In the genomic region with DNA sequence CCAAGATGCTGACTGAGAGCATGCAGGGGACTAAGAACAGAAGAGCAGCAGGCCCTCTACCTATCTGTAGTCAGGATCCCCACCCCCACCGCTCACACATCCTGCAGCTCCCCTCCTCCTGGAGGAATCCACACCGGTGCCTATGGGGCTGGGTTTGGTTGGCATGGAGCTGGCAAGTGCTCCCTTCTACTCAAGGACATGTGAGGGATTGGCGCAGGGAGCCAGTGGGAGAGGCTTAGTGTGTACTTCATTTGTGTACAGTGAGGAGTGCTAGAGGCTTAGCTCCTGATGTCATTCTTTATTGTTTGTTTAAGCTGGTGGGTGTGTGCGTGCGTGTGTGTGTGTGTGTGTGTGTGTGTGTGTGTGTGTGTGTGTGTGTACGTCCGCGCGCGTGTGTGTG, we compare ENCODE assay signal across 10 mouse cellular contexts. TPM values are rescaled to one million over a fixed set of nuclear protein-coding genes. Genes with fewer than 3 reads are reported as not detected.
DNase-seq lines count a peak whose midpoint lies in the region; ATAC-seq lines count a peak whose summit lies in the region.
"Had no signal": no experiment of that assay in that cellular context is flagged by ENCODE, and none has a peak within 500 bp of the region (broad histone marks: within the 10 kb centered on the region; RNA-seq: fewer than 3 reads in every experiment).

No protein-coding gene starts in this region.

- peaks cover 11% of the 10 kb centered on the region for H3K4me1 ChIP-seq in intestine, embryonic 14.5 days (replicated peaks; ENCODE audit: control insufficient read depth, insufficient read depth, low read length)
- H3K4me1 ChIP-seq: embryonic facial prominence, embryonic 12.5 days had no signal

- H3K9me3 ChIP-seq in intestine, embryonic 14.5 days (ENCODE audit: control insufficient read depth, low read length): no peaks in the 10 kb centered on the region
- H3K9me3 ChIP-seq: embryonic facial prominence, embryonic 12.5 days had no signal

- no peak overlapping the region for H3K9ac ChIP-seq in intestine, embryonic 14.5 days (ENCODE audit: low read length)
- H3K9ac ChIP-seq: embryonic facial prominence, embryonic 12.5 days had no signal

- H3K36me3 ChIP-seq in intestine, embryonic 14.5 days (ENCODE audit: control insufficient read depth, insufficient read depth, low read length): no peaks in the 10 kb centered on the region
- H3K36me3 ChIP-seq: embryonic facial prominence, embryonic 12.5 days had no signal

- H3K27ac ChIP-seq in intestine, embryonic 14.5 days (ENCODE audit: low read depth): 0 out of 2 replicates have a peak overlapping the region, but pooled peaks have one; percentile 33
- H3K27ac ChIP-seq: embryonic facial prominence, embryonic 12.5 days had no signal

- H3K4me2 ChIP-seq in intestine, embryonic 14.5 days (ENCODE audit: low read length): no peak overlapping the region
- H3K4me2 ChIP-seq: embryonic facial prominence, embryonic 12.5 days had no signal

- no peak overlapping the region for H3K4me3 ChIP-seq in intestine, embryonic 14.5 days (ENCODE audit: low read depth, low read length)
- H3K4me3 ChIP-seq: embryonic facial prominence, embryonic 12.5 days had no signal

- ATAC-seq in intestine, embryonic 14.5 days (replicated peaks; ENCODE audit: low FRiP score, low TSS enrichment, low read depth): peak; percentile 80

- intact Hi-C loops in heart, postnatal 36 days (cut with DNase I): no loop called here

- DNase-seq in heart, adult 18-20 months: peak; percentile 36 to 44
- DNase-seq in heart, postnatal 36 days: no peak
- peak; percentile 18 for DNase-seq in adrenal gland, postnatal 25 days
- peak; percentile 69 for DNase-seq in intestine, embryonic 14.5 days (ENCODE audit: low spot score)
- DNase-seq in lung, postnatal 10 days: peak; percentile 77
- no peak for DNase-seq in right cerebral cortex, adult 18-20 months
- no peak for DNase-seq in kidney, postnatal 14 days
- no peak for DNase-seq in thymus, postnatal 36 days

- WGBS in intestine, embryonic 14.5 days: 60% methylated on average over 9 of the region's 10 CpGs

- H3K27me3 ChIP-seq in intestine, embryonic 14.5 days (replicated peaks; ENCODE audit: control insufficient read depth, insufficient read depth, low read length): no peaks in the 10 kb centered on the region
- H3K27me3 ChIP-seq: embryonic facial prominence, embryonic 12.5 days had no signal

RNA-seq across cellular contexts. Expression of gene Emp2, which starts 36.1 kb away (rescaled TPM):
- total RNA-seq in heart, adult 18-20 months (2021): 10 to 100 TPM; 31.4 to 34.6 TPM
- total RNA-seq in heart, postnatal 36 days (2021): 10 to 100 TPM; 42.0 to 49.2 TPM
- 4.3 and 4.7 TPM in 2 replicates for total RNA-seq in adrenal gland, postnatal 25 days (2021)
- 21.4 and 24.0 TPM in 2 replicates for polyA plus RNA-seq in intestine, embryonic 14.5 days (2014; fragmentation: Nextera tagmentation; extraction: Ambion mirVana)

RNA-seq across cellular contexts. Expression of gene Tekt5, which starts 45.4 kb away (rescaled TPM):
- total RNA-seq in heart, adult 18-20 months (2021): not detected
- total RNA-seq in heart, postnatal 36 days (2021): not detected
- total RNA-seq in adrenal gland, postnatal 25 days (2021): not detected in 2 replicates
- polyA plus RNA-seq in intestine, embryonic 14.5 days (2014; fragmentation: Nextera tagmentation; extraction: Ambion mirVana): 0.19 and 0.28 TPM in 2 replicates
- total RNA-seq: gastrocnemius, adult 8-10 months had no signal
- polyA plus RNA-seq: embryonic facial prominence, embryonic 12.5 days had no signal

Comparison
In these comparisons a context has a peak if more than half of its experiments do, and no peak if none do; other contexts are left out.
1. DNase-seq: peak in heart, adult 18-20 months (2 of 2), adrenal gland, postnatal 25 days (single experiment), intestine, embryonic 14.5 days (single experiment) and lung, postnatal 10 days (single experiment); none in heart, postnatal 36 days (0 of 2), right cerebral cortex, adult 18-20 months (single experiment), kidney, postnatal 14 days (single experiment) and thymus, postnatal 36 days (0 of 2).